Mouse (Mus musculus) brain, embryonic 14.5 days (tissue): Measurements from ENCODE around the gene Fosb. TPM values are rescaled to one million over a fixed set of nuclear protein-coding genes. Genes with fewer than 3 reads are reported as not detected.

Experiments
- DNase-seq: peaks from one replicate; pipeline ENCODE4 v3.0.0-alpha.2; 2011; ENCODE audit warnings: low read depth
- CTCF ChIP-seq: fragments of 200-500 bp; IDR thresholded peaks from 2 replicates; pipeline ENCODE4 v1.5.1; 2012; ENCODE audit warnings: inconsistent platforms, mild to moderate bottlenecking, moderate library complexity, borderline replicate concordance; ENCODE audit not compliant: insufficient read depth, insufficient read length; ENCODE audit errors: extremely low read depth
- POLR2A ChIP-seq: fragments of 200-500 bp; IDR thresholded peaks from 2 replicates; pipeline ENCODE4 v1.6.1; 2012; ENCODE audit warnings: mild to moderate bottlenecking, inconsistent platforms, borderline replicate concordance; ENCODE audit not compliant: poor library complexity, insufficient read depth, insufficient read length, severe bottlenecking; ENCODE audit errors: extremely low read depth
- polyA plus RNA-seq: library from polyadenylated mRNA; depleted of rRNA; stranded (reverse); fragments of >200 nt; gene quantifications from 2 replicates; pipeline ENCODE4 v1.2.3, GENCODE M21; 2012

Gene Fosb
- polyA plus RNA-seq, 1 experiment = 0.23 TPM

DNA sequence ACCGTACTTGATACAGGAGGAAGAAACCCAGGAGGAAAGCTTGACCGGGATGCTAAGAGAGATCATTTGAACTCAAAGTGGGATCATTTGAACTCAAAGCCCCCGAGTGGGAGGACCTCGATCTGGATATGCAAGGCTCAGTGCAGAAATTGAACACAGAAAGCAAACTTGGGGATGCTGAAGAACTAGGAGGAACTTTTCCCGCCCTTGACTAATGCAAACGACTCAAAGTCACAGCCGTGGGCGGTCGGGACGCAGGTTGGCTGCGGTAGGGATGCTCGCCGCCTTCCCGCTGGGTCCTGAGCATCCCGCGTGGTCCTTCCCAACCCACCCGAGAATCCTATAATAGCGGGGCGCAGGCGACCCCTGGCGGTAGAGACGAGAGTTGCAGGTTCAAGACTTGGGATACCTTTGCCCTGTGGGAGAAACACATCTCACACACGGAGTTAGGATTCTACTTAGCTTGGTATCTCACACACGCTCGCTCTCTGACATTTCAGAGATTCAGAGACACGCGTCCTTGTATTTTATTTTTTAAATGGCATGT is 32.7 kb upstream of the Fosb start:
- TF ChIP-seq POLR2A = no peak
- TF ChIP-seq CTCF = peak; percentile 97
- DNase-seq = peak; percentile 86

DNA sequence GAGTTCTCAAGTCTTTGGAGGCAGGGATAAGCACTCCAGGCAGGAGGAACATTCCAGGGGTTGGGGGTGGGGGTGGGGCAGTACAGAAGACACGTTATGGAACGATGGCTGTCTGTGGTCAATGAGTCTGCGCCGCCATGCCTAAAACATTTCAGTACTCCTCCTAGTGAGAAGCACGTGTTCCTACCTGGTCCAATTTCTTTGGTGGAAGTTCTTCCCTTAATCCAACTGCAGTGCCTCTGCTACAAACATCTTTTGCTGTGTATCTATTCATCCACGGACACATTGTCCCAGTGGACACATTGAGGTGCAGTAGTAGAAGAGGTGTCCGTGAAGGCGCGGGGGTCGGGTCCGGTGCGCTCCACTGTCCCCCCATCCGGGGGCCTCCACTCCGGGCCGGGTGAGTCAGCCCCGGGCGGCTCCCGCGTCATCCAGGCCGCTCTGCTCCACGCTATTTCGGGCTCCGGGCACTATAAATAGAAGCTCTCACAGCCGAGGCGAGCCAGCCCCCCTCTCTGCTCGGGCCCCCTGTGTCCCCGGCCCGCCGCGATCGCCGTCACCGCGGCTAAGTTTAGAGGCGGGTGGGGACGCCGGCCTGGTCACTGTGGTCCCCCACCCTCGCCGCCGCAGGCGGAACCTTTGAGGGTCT is 32.0 kb upstream of the Fosb start:
- no peak for DNase-seq
- TF ChIP-seq CTCF (no peak), POLR2A (no peak)

DNA sequence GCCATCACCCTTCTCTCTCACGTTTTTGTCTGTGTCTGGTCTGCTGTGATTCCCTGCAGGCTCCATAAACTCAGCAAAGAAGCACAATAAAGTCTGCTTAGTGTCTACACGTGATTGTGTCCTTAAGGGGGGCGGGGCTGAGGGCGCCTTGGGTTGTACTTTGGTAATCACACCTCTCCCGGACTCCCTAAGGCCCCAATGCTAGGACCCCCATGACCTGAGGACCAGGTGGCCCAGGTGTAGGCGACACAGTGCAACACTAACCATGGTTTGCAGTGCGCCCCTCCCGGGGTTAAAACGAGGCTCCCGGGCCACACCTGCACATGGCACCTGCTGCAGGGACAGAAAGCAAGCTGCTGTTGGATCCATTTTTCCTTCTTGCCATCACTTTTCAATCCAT is 31.4 kb upstream of the Fosb start:
- TF ChIP-seq POLR2A = no peak
- DNase-seq = no peak

GRCm38 (mm10) chr7:19338596-19338995 is 28.7 kb upstream of the Fosb start:
- TF ChIP-seq POLR2A = no peak
- TF ChIP-seq CTCF = no peak
- no peak for DNase-seq

DNA sequence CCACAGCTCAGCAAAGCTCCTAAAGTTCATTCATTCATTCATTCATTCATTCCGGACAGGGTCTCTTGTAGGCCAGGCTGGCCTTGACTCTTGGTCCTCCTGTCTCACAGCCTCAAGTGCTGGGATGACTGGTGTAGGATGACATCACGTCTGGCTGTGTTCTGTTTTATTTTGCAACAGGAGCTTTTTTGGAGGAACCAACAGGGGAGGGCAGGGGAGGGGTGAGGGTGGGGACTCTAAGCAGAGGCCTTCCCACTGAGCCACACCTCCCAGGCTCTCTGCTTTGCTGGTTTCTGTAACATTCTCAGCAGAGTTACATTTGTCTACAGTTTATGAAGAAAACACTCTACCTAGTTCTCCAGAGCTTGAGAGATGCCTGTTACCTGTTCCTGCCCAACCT is 28.2 kb upstream of the Fosb start:
- DNase-seq = no peak
- TF ChIP-seq CTCF (no peak), POLR2A (no peak)

- no peak for DNase-seq
- TF ChIP-seq POLR2A (no peak), CTCF (no peak)
Observed at GRCm38 (mm10) chr7:19337122-19337521, 27.3 kb upstream of the Fosb start.

- no peak for TF ChIP-seq CTCF
- no peak for TF ChIP-seq POLR2A
- DNase-seq = no peak
Observed at GRCm38 (mm10) chr7:19335583-19335982, 25.7 kb upstream of the Fosb start.

DNA sequence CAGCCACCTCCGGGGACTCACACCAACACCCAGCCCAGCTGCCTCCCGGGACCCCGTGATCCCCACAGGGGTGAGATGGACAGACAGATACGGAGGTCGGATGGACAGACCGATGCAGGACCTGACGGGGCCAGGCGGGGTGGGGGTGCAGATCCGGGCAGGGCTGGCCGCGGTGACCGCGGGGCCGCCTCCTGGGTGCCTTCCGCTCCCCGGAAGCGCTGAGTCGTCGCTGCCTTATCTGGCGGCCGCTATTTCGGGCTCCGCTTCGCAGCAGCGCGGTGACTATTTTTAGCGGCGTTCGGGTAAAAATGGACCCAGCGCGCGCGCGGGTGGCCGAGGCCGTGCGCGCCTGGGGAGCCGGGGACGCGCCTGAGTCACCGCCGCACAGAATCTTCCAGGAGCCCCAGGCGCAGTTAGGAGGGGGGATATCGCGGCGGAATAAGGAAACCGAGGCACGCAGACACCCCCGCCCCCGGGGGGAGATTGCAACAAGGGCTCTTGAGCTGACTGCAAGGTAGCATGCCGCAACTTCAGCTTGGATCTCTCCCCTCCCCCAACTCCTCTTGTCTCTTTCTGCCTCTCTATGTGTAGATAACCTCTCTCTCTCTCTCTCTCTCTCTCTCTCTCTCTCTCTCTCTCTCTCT is 23.0 kb upstream of the Fosb start:
- 0 out of 2 replicates have a peak, but pooled peaks have one; percentile 17 for TF ChIP-seq POLR2A
- TF ChIP-seq CTCF = no peak

DNA sequence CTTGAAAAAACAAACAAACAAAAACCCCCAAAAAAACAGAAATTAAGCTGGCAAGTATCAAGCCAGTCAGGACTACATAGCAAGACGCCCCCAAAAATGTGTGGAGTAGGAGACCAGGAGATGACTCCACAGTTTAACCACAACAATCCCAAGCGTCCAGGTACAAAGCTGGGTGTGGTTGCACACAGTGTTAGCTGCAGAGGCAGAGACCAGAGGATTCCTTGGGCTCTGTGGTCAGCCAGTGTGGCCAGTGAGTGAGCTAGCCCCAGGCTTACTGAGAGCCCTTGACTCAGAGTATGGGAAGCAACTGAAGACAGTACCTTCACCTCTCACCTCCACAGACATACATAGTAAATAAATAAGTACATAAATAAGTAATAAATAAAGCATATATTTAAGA is 22.1 kb upstream of the Fosb start:
- no peak for DNase-seq
- no peak for TF ChIP-seq POLR2A
- no peak for TF ChIP-seq CTCF

More for the DNA sequence above, 23.0 kb upstream of the Fosb start:
- DNase-seq = peak; percentile 79

DNA sequence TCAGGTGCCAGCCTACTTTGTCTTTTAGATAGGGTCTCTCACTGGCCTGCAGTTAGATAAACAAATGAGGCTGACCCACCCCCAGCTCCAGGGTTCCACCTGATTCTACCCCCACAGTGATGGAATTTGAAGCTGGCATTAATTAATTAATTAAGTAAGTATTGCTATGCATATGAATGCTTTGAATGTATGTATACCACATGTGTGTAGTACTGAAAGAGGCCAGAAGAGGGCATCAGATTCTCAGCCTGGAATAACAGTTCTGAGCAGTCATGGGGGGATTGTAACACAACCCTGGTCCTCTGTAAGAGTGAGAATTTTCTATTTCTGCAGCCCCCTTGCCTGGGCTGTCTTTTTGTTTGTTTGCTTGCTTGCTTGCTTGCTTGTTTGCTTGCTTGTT is 18.6 kb upstream of the Fosb start:
- TF ChIP-seq CTCF = peak; percentile 17; the same call in 1 of the 2 replicates
- no peak for TF ChIP-seq POLR2A
- DNase-seq = no peak

- DNase-seq = no peak
- TF ChIP-seq CTCF (no peak), POLR2A (no peak)
Observed at GRCm38 (mm10) chr7:19327782-19328181, 17.9 kb upstream of the Fosb start.

DNA sequence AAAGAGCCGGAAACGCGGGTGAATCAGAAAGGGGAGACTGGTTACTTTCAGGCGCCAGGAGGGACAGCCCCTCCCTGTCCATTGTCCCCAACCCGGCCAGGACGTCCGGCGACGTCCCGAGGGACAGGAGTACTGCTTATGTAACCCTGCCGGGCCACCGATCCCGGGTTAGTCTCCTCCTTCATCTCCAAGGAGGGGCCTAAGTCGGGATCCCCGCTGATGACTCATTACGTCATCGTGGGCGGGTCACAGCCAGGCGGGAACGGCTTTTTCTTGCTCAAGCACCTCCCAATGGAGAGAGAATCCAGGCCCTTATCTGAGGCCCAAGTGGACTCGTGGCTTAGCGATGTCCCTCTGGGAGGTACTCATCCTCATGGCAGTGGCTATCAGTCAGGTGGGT is 17.3 kb upstream of the Fosb start:
- DNase-seq = peak; percentile 92

DNA sequence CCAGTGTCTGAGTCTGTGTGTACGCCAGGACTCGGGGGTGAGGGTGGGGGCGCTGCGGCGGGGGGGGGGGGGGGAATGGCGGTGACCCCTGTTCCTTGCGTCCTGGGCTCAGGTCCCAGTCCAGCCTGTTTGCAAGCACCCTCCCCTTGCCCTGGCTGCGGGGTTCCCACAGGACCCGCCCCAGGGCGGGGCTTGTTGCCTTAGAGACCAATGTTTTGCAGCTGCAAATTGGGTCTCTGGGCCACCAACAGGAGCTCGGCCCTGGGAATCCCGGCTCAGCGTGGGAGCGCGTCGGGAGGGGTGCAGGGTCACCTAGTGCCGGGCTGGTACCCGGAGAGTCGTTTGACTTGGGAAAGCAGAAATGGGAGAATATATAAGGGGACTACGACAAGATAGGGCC is 16.5 kb upstream of the Fosb start:
- peak; percentile 87 for DNase-seq
- TF ChIP-seq CTCF (no peak), POLR2A (no peak)

More for the DNA sequence above, 17.3 kb upstream of the Fosb start:
- no peak for TF ChIP-seq POLR2A
- TF ChIP-seq CTCF = no peak
